Mouse (Mus musculus) G1E (cell line): ENCODE data around the gene Pitx1. TPM values are rescaled to one million over a fixed set of nuclear protein-coding genes. Genes with fewer than 3 reads are reported as not detected.

Source experiments
- ATAC-seq: 2 replicates; pipeline ENCODE4 v1.8.0; 2016; ENCODE audit warnings: mild to moderate bottlenecking; ENCODE audit not compliant: insufficient number of reproducible peaks, poor library complexity, low FRiP score, severe bottlenecking; ENCODE audit errors: extremely low read depth
- DNase-seq: peaks from one replicate; pipeline ENCODE4 v3.0.0; 2012; ENCODE audit warnings: low spot score
- H3K27me3 ChIP-seq: 2 replicates; pipeline ENCODE4 v1.6.1; 2012; ENCODE audit warnings: mild to moderate bottlenecking, low read length, inconsistent platforms; ENCODE audit not compliant: insufficient read depth
- H3K36me3 ChIP-seq: replicated peaks from 2 replicates; pipeline ENCODE3; 2012; ENCODE audit warnings: mild to moderate bottlenecking, inconsistent platforms
- H3K4me1 ChIP-seq: 2 replicates; pipeline ENCODE4 v1.6.1; 2012; ENCODE audit warnings: low read depth, low read length, inconsistent platforms, mixed read lengths; ENCODE audit not compliant: insufficient read depth
- H3K4me3 ChIP-seq: 2 replicates; pipeline ENCODE4 v1.5.1; 2012; ENCODE audit warnings: low read depth, mild to moderate bottlenecking, inconsistent platforms, low read length, moderate library complexity, mixed read lengths
- H3K9me3 ChIP-seq: replicated peaks from 2 replicates; pipeline ENCODE4 v1.6.1; 2012; ENCODE audit warnings: inconsistent platforms
- CTCF ChIP-seq: IDR thresholded peaks from 2 replicates; pipeline ENCODE4 v1.5.1; 2012; ENCODE audit warnings: low read depth, low read length, inconsistent platforms, mixed read lengths
- GATA1 ChIP-seq: IDR thresholded peaks from 2 replicates; pipeline ENCODE4 v1.6.1; 2012; ENCODE audit warnings: borderline replicate concordance, low read length, inconsistent platforms, mixed read lengths
- GATA2 ChIP-seq: IDR thresholded peaks from 2 replicates; pipeline ENCODE4 v1.6.1; 2012; ENCODE audit warnings: low read depth, low read length, inconsistent platforms, borderline replicate concordance
- POLR2AphosphoS5 ChIP-seq: IDR thresholded peaks from 2 replicates; pipeline ENCODE4 v1.6.1; 2012; ENCODE audit warnings: low read depth, low read length, inconsistent platforms; ENCODE audit not compliant: insufficient replicate concordance
- TAL1 ChIP-seq: conservative IDR thresholded peaks from 2 replicates; pipeline ENCODE4 v1.6.1; 2012; ENCODE audit warnings: low read depth, low read length, inconsistent platforms, mixed read lengths
- polyA plus RNA-seq: library from polyadenylated mRNA; stranded (reverse); fragments of >175 nt; gene quantifications from 2 replicates; pipeline ENCODE4 v1.2.3, GENCODE M21; 2012
- total RNA-seq, 2 experiments: library from RNA; stranded (forward) in 1 of 2; stranded (reverse) in 1 of 2; fragments of 200-1000 nt in 1 of 2; fragments of >200 nt in 1 of 2; fragmentation: Nextera tagmentation in 1 of 2; gene quantifications; 2 replicates each; pipeline ENCODE4 v1.2.3; 2014 to 2017

Gene Pitx1
- total and polyA plus RNA-seq, 3 experiments, result not detected

- Histone ChIP-seq H3K4me3 (no peak overlapping the region), H3K9me3 (no peaks in the 10 kb centered on the region; the same call in 1 of the 2 replicates), H3K27me3 (peaks cover 43% of the 10 kb centered on the region), H3K36me3 (no peaks in the 10 kb centered on the region), H3K4me1 (no peaks in the 10 kb centered on the region; the same call in 1 of the 2 replicates)
- ATAC-seq, result no peak
- DNase-seq, result no peak
- no peak for TF ChIP-seq CTCF
- TF ChIP-seq GATA2, result no peak
- TF ChIP-seq GATA1, result no peak
- no peak for TF ChIP-seq TAL1
- no peak for TF ChIP-seq POLR2AphosphoS5
Measured at GRCm38 (mm10) chr13:55825245-55825681, 10.7 kb downstream of the Pitx1 start.

GRCm38 (mm10) chr13:55824151-55824945 lies 11.6 kb downstream of the Pitx1 start:
- Histone ChIP-seq H3K9me3 (no peaks in the 10 kb centered on the region), H3K4me3 (no peak overlapping the region), H3K4me1 (no peaks in the 10 kb centered on the region; the same call in 1 of the 2 replicates), H3K27me3 (peaks cover 38% of the 10 kb centered on the region), H3K36me3 (no peaks in the 10 kb centered on the region)
- DNase-seq (no peak), ATAC-seq (no peak)
- TF ChIP-seq POLR2AphosphoS5, result no peak
- no peak for TF ChIP-seq TAL1
- TF ChIP-seq GATA2, result no peak
- TF ChIP-seq CTCF, result no peak
- no peak for TF ChIP-seq GATA1

- Histone ChIP-seq H3K27me3 (peaks cover 21% of the 10 kb centered on the region), H3K4me3 (no peak overlapping the region), H3K36me3 (no peaks in the 10 kb centered on the region), H3K4me1 (no peaks in the 10 kb centered on the region; the same call in 1 of the 2 replicates), H3K9me3 (no peaks in the 10 kb centered on the region)
- DNase-seq (no peak), ATAC-seq (no peak)
- TF ChIP-seq TAL1 (no peak), GATA2 (no peak), POLR2AphosphoS5 (no peak), GATA1 (no peak), CTCF (no peak)
Measured at GRCm38 (mm10) chr13:55822499-55822898, 13.5 kb downstream of the Pitx1 start.

DNA sequence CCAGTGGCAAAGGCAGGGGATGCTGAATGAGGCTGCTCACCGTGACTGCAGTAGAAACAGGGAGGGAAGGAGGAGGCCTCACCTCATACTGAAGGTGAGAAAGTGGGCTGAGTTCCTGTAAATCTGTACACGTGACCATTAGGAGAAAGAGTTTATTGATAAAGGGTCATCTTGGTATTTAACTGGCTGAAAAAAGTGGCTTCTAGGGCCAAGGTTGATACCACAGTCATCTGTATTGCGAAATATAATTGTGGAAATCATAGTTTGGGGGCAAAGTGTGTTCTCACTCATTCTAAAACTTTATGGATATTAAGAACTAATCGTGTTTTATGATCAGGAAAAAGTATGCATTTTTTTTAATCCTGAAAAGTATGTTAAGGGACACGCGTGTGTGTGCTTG lies 21.2 kb downstream of the Pitx1 start:
- DNase-seq (no peak), ATAC-seq (no peak)
- Histone ChIP-seq H3K27me3 (peaks cover 2% of the 10 kb centered on the region; the same call in 1 of the 2 replicates), H3K9me3 (no peaks in the 10 kb centered on the region), H3K4me1 (no peaks in the 10 kb centered on the region), H3K36me3 (no peaks in the 10 kb centered on the region), H3K4me3 (no peak overlapping the region)
- no peak for TF ChIP-seq POLR2AphosphoS5
- TF ChIP-seq GATA1, result no peak
- no peak for TF ChIP-seq GATA2
- no peak for TF ChIP-seq TAL1
- no peak for TF ChIP-seq CTCF

GRCm38 (mm10) chr13:55813490-55814016 lies 22.4 kb downstream of the Pitx1 start:
- TF ChIP-seq TAL1 (no peak), CTCF (no peak), GATA1 (no peak), GATA2 (no peak), POLR2AphosphoS5 (no peak)
- H3K4me1 ChIP-seq, result no peaks in the 10 kb centered on the region
- peaks cover 4% of the 10 kb centered on the region; the same call in 1 of the 2 replicates for H3K27me3 ChIP-seq
- ATAC-seq (no peak), DNase-seq (no peak)
- H3K9me3 ChIP-seq, result no peaks in the 10 kb centered on the region
- no peaks in the 10 kb centered on the region for H3K36me3 ChIP-seq
- no peak overlapping the region for H3K4me3 ChIP-seq

DNA sequence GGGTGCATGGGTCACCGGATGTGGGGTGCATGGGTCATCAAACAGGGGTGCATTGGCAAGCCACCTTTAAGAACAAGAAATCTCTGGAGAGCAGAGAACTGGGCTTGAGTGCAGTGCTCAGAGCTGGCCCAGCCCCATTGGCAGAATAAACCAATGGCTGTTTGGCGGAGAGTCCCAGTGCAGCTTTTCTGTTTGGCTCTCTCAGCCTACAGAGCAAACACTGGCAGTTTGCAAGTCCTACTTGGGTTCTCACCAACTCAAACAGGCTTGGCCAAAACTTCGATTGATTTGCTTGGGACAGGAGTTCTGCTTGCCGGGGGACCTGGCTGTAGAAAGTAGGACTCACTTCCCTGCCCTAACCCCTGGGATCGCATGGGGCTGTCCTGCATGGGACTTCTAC lies 25.0 kb downstream of the Pitx1 start:
- no peak for DNase-seq
- Histone ChIP-seq H3K36me3 (no peaks in the 10 kb centered on the region), H3K27me3 (peaks cover 5% of the 10 kb centered on the region; the same call in 1 of the 2 replicates), H3K4me3 (no peak overlapping the region), H3K9me3 (no peaks in the 10 kb centered on the region), H3K4me1 (no peaks in the 10 kb centered on the region)
- ATAC-seq, result no peak
- no peak for TF ChIP-seq GATA2
- no peak for TF ChIP-seq GATA1
- no peak for TF ChIP-seq CTCF
- no peak for TF ChIP-seq POLR2AphosphoS5
- no peak for TF ChIP-seq TAL1
